Mouse (Mus musculus) heart, postnatal 0 days (tissue): Measurements from ENCODE around the gene Pipox. TPM values are rescaled to one million over a fixed set of nuclear protein-coding genes. Genes with fewer than 3 reads are reported as not detected.

Source experiments
- ATAC-seq: fragments of 200-750 bp; cut with Nextera tagmentation; 2 replicates; pipeline ENCODE4 v1.8.0; 2017; ENCODE audit warnings: low read depth, moderate number of reproducible peaks, moderate library complexity; ENCODE audit not compliant: insufficient read depth
- DNase-seq: peaks from one replicate; pipeline ENCODE4 v3.0.0-alpha.2; 2016; ENCODE audit warnings: low spot score
- H3K27ac ChIP-seq: fragments of 300-500 bp; sonication (generic); 2 replicates; pipeline ENCODE4 v1.5.1; 2014; ENCODE audit warnings: low read depth, mild to moderate bottlenecking
- H3K27me3 ChIP-seq: fragments of 300-500 bp; sonication (generic); 2 replicates; pipeline ENCODE4 v1.6.1; 2014; ENCODE audit warnings: low read length, mixed read lengths; ENCODE audit not compliant: control insufficient read depth, insufficient read depth
- H3K36me3 ChIP-seq: fragments of 300-500 bp; sonication (generic); replicated peaks from 2 replicates; pipeline ENCODE4 v1.6.1; 2014; ENCODE audit warnings: low read length, mixed read lengths; ENCODE audit not compliant: control insufficient read depth, insufficient read depth
- H3K4me1 ChIP-seq: fragments of 300-500 bp; sonication (generic); 2 replicates; pipeline ENCODE4 v1.6.1; 2014; ENCODE audit warnings: antibody characterized with exemption; ENCODE audit not compliant: control insufficient read depth, insufficient read depth
- H3K4me2 ChIP-seq: fragments of 300-500 bp; sonication (generic); 2 replicates; pipeline ENCODE4 v1.6.1; 2014; ENCODE audit warnings: low read depth, mild to moderate bottlenecking, low read length, moderate library complexity
- H3K4me3 ChIP-seq: fragments of 300-500 bp; sonication (generic); 2 replicates; pipeline ENCODE4 v1.5.1; 2014; ENCODE audit warnings: low read depth, low read length
- H3K9ac ChIP-seq: fragments of 300-500 bp; sonication (generic); replicated peaks from 2 replicates; pipeline ENCODE4 v1.6.1; 2014; ENCODE audit warnings: low read depth, low read length, mixed read lengths
- H3K9me3 ChIP-seq: fragments of 300-500 bp; sonication (generic); replicated peaks from 2 replicates; pipeline ENCODE4 v1.6.1; 2016; ENCODE audit warnings: low read length; ENCODE audit not compliant: control insufficient read depth
- CTCF ChIP-seq: IDR thresholded peaks from 2 replicates; pipeline ENCODE4 v1.5.1; 2016; ENCODE audit warnings: antibody characterized with exemption, control low read depth, low read depth
- EP300 ChIP-seq: IDR thresholded peaks from 2 replicates; pipeline ENCODE4 v1.6.1; 2016; ENCODE audit warnings: antibody characterized with exemption, low read depth
- WGBS: fragments of 180-500 bp; shearing (Covaris S2); extraction: QIAGEN DNeasy Blood & Tissue Kit; methylation state at CpG from one replicate; pipeline ENCODE4 v1.1.7; 2014; 5-methylcytosine and 5-hydroxymethylcytosine counted together
- polyA plus RNA-seq: library from polyadenylated mRNA; unstranded; fragments of >200 nt; fragmentation: Nextera tagmentation; extraction: Ambion mirVana; gene quantifications from 2 replicates; pipeline ENCODE4 v1.2.1, GENCODE M21; 2015
- total RNA-seq: library from RNA; depleted of rRNA; stranded (reverse); fragments of >200 nt; gene quantifications from 2 replicates; pipeline ENCODE4 v1.2.3, GENCODE M21; 2014; ENCODE audit warnings: low replicate concordance

The Pipox gene
- total and polyA plus RNA-seq, 2 experiments from 2014 or later: 2.4 to 2.6 TPM

- Histone ChIP-seq H3K4me1 (no peaks in the 10 kb centered on the region), H3K27ac (no peak overlapping the region), H3K9me3 (no peaks in the 10 kb centered on the region), H3K27me3 (peaks cover 34% of the 10 kb centered on the region), H3K36me3 (no peaks in the 10 kb centered on the region), H3K9ac (no peak overlapping the region), H3K4me3 (no peak overlapping the region), H3K4me2 (no peak overlapping the region)
- DNase-seq (no peak), ATAC-seq (no peak)
- TF ChIP-seq CTCF (no peak), EP300 (no peak)
- WGBS: 9% methylated on average over 31 of the region's 32 CpGs
Measured at GRCm38 (mm10) chr11:77914598-77915260, 20.8 kb upstream of the Pipox start.

- Histone ChIP-seq H3K4me1 (no peaks in the 10 kb centered on the region), H3K4me3 (no peak overlapping the region), H3K36me3 (no peaks in the 10 kb centered on the region), H3K27ac (no peak overlapping the region), H3K27me3 (peaks cover 31% of the 10 kb centered on the region), H3K4me2 (no peak overlapping the region), H3K9me3 (no peaks in the 10 kb centered on the region), H3K9ac (no peak overlapping the region)
- no peak for ATAC-seq
- 75% methylated on average over 6 of the region's 6 CpGs for WGBS
- no peak for DNase-seq
- TF ChIP-seq EP300 (no peak), CTCF (no peak)
Measured at GRCm38 (mm10) chr11:77913505-77913904, 19.6 kb upstream of the Pipox start.

- H3K9ac ChIP-seq: no peak overlapping the region
- no peaks in the 10 kb centered on the region for H3K4me1 ChIP-seq
- no peak for TF ChIP-seq EP300
- no peak for TF ChIP-seq CTCF
- 24% methylated on average over 6 of the region's 6 CpGs for WGBS
- ATAC-seq (no peak), DNase-seq (no peak)
- no peaks in the 10 kb centered on the region for H3K36me3 ChIP-seq
- no peak overlapping the region for H3K27ac ChIP-seq
- H3K4me2 ChIP-seq: no peak overlapping the region
- peaks cover 31% of the 10 kb centered on the region for H3K27me3 ChIP-seq
- no peak overlapping the region for H3K4me3 ChIP-seq
- no peaks in the 10 kb centered on the region for H3K9me3 ChIP-seq
Measured at GRCm38 (mm10) chr11:77909776-77910175, 15.9 kb upstream of the Pipox start.

GRCm38 (mm10) chr11:77909376-77909775 lies 15.5 kb upstream of the Pipox start:
- H3K4me2 ChIP-seq: no peak overlapping the region
- ATAC-seq: no peak
- no peaks in the 10 kb centered on the region for H3K4me1 ChIP-seq
- H3K4me3 ChIP-seq: no peak overlapping the region
- no peaks in the 10 kb centered on the region for H3K9me3 ChIP-seq
- TF ChIP-seq EP300: no peak
- no peak for TF ChIP-seq CTCF
- no peaks in the 10 kb centered on the region for H3K36me3 ChIP-seq
- DNase-seq: no peak
- 17% methylated on average over 5 of the region's 5 CpGs for WGBS
- no peak overlapping the region for H3K27ac ChIP-seq
- peaks cover 31% of the 10 kb centered on the region for H3K27me3 ChIP-seq
- no peak overlapping the region for H3K9ac ChIP-seq

- Histone ChIP-seq H3K36me3 (no peaks in the 10 kb centered on the region), H3K4me1 (no peaks in the 10 kb centered on the region), H3K27me3 (peaks cover 23% of the 10 kb centered on the region), H3K9ac (no peak overlapping the region), H3K4me3 (no peak overlapping the region), H3K4me2 (no peak overlapping the region), H3K27ac (no peak overlapping the region), H3K9me3 (no peaks in the 10 kb centered on the region)
- DNase-seq (no peak), ATAC-seq (no peak)
- WGBS: 39% methylated on average over 4 of the region's 4 CpGs
- TF ChIP-seq CTCF (no peak), EP300 (no peak)
Measured at GRCm38 (mm10) chr11:77908468-77908867, 14.6 kb upstream of the Pipox start.

GRCm38 (mm10) chr11:77906747-77907174 lies 12.9 kb upstream of the Pipox start:
- Histone ChIP-seq H3K4me3 (no peak overlapping the region), H3K36me3 (no peaks in the 10 kb centered on the region), H3K9ac (no peak overlapping the region), H3K27ac (no peak overlapping the region), H3K27me3 (peaks cover 16% of the 10 kb centered on the region), H3K4me1 (no peaks in the 10 kb centered on the region), H3K4me2 (no peak overlapping the region), H3K9me3 (no peaks in the 10 kb centered on the region)
- 35% methylated on average over 9 of the region's 9 CpGs for WGBS
- no peak for DNase-seq
- ATAC-seq: no peak
- no peak for TF ChIP-seq EP300
- TF ChIP-seq CTCF: no peak
